Mouse (Mus musculus) ES-E14 (cell line): ENCODE data around the gene Fam199x.

Experiments used
- HCFC1 ChIP-seq: IDR thresholded peaks from 2 replicates; pipeline ENCODE4 v1.6.1; 2012; ENCODE audit warnings: low read length, inconsistent platforms, borderline replicate concordance; ENCODE audit not compliant: insufficient read depth
- ZC3H11A ChIP-seq: IDR thresholded peaks from 2 replicates; pipeline ENCODE4 v1.6.1; 2012; ENCODE audit warnings: low read depth, mild to moderate bottlenecking, inconsistent platforms, low read length, borderline replicate concordance
- ZNF384 ChIP-seq: IDR thresholded peaks from 2 replicates; pipeline ENCODE4 v1.6.1; 2012; ENCODE audit warnings: low read depth, low read length, inconsistent platforms

DNA sequence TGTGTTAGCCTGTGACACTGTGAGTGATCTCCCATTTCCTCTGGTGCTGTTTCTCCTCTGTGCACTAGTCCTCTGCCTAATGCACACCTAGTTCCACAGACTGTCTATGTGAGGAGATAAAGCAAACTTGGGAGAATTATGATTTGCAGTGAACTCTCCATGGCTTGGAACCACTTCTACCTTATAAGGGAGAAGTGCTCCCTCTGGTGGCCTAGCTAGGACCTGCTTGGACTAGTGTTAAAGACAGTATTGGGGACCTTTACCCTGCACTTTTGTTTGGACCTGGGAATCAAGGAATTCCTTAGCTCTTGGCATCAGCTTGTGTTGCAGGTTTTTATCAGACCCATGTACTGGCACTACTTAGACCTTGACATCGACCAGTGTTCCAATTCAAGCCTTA lies 30.1 kb upstream of the Fam199x start:
- TF ChIP-seq ZNF384 (no peak), ZC3H11A (no peak), HCFC1 (no peak)
